Mouse (Mus musculus): ENCODE data around the gene Tmeff2. TPM values are rescaled to one million over a fixed set of nuclear protein-coding genes. Genes with fewer than 3 reads are reported as not detected.

Tmeff2 gene
- polyA plus RNA-seq, 2 experiments = 0.29 to 0.41 TPM

DNA sequence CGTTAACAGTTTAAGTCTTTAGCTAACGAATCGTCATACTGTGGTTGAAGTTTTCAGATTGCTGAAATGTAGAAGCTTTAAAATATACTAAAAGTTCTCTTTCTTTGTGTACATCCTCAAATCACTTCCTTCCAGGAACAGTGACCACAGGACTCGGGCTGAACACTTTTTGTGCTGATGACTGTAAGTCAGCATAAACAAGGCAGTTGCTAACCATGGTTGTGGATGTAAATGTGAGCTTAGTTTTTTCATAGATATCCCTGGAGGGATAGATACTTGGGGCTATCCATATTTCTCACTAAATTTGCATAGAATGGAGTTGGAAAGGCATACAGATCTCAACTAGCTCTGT, 62.2 kb downstream of the Tmeff2 start:
- no peak overlapping the region for H3K27ac ChIP-seq
- no peak overlapping the region for H3K4me3 ChIP-seq (ENCODE audit: insufficient read depth in 1 of 2, low read depth in 2 of 2, low read length in 2 of 2)
- H3K36me3 ChIP-seq (replicated peaks; ENCODE audit: control insufficient read depth, insufficient read depth, low read depth) = no peaks in the 10 kb centered on the region
- WGBS (ENCODE audit: insufficient replicate concordance) = 45% methylated on average over 4 of the region's 4 CpGs
- TF ChIP-seq EP300 (IDR thresholded peaks at IDR 0.05; ENCODE audit: low read depth) (no peak), CTCF (IDR thresholded peaks at IDR 0.05; ENCODE audit: low read depth) (no peak)
- no peaks in the 10 kb centered on the region for H3K4me1 ChIP-seq (replicated peaks; ENCODE audit: control insufficient read depth in 2 of 2, insufficient read depth in 2 of 2, low read length in 1 of 2)
- H3K4me2 ChIP-seq (ENCODE audit: low read depth) = no peak overlapping the region
- no peak overlapping the region for H3K9ac ChIP-seq (replicated peaks)
- DNase-seq (ENCODE audit: low read depth in 3 of 3, low spot score in 3 of 3) = no peak
- no peak for ATAC-seq (ENCODE audit: insufficient read depth)
- H3K9me3 ChIP-seq (ENCODE audit: control insufficient read depth, low read length) = no peaks in the 10 kb centered on the region
- H3K27me3 ChIP-seq (ENCODE audit: control insufficient read depth, insufficient read depth, low read length) = no peaks in the 10 kb centered on the region

- Histone ChIP-seq H3K4me3 (ENCODE audit: insufficient read depth in 1 of 2, low read depth in 2 of 2, low read length in 2 of 2) (no peak overlapping the region), H3K4me1 (replicated peaks; ENCODE audit: control insufficient read depth in 2 of 2, insufficient read depth in 2 of 2, low read length in 1 of 2) (no peaks in the 10 kb centered on the region), H3K36me3 (replicated peaks; ENCODE audit: control insufficient read depth, insufficient read depth, low read depth) (no peaks in the 10 kb centered on the region), H3K27ac (no peak overlapping the region), H3K9me3 (ENCODE audit: control insufficient read depth, low read length) (no peaks in the 10 kb centered on the region), H3K9ac (replicated peaks) (no peak overlapping the region), H3K4me2 (ENCODE audit: low read depth) (no peak overlapping the region), H3K27me3 (ENCODE audit: control insufficient read depth, insufficient read depth, low read length) (no peaks in the 10 kb centered on the region)
- DNase-seq (ENCODE audit: low read depth in 3 of 3, low spot score in 3 of 3) (no peak), ATAC-seq (ENCODE audit: insufficient read depth) (no peak)
- no peak for TF ChIP-seq CTCF (IDR thresholded peaks at IDR 0.05; ENCODE audit: low read depth)
- no peak for TF ChIP-seq EP300 (IDR thresholded peaks at IDR 0.05; ENCODE audit: low read depth)
- WGBS (ENCODE audit: insufficient replicate concordance) = 52% methylated on average over 2 of the region's 2 CpGs
Measured at GRCm38 (mm10) chr1:50969685-50970084, 69.2 kb downstream of the Tmeff2 start.

DNA sequence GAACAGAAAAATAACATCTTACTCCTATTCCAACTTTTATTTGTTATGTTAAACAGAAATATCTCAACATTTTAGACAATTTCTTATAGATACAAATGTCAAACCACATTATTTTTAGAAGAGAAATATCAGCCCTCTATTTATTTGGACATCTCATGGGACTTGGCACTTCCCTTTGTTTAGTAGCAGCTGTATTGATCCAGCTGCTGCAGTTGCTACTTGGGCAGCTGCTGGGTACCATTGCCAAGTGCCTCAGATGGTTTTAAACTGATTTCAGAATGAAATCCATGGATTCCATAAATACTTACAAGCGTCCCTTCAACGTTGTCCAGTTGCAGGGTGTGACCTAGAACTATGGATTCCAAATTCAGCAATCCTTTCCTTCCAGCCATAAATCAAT, 70.4 kb downstream of the Tmeff2 start:
- H3K9me3 ChIP-seq (ENCODE audit: control insufficient read depth, low read length) = no peaks in the 10 kb centered on the region
- no peak overlapping the region for H3K4me2 ChIP-seq (ENCODE audit: low read depth)
- TF ChIP-seq EP300 (IDR thresholded peaks at IDR 0.05; ENCODE audit: low read depth) = no peak
- no peak for TF ChIP-seq CTCF (IDR thresholded peaks at IDR 0.05; ENCODE audit: low read depth)
- no peak for ATAC-seq (ENCODE audit: insufficient read depth)
- no peak overlapping the region for H3K4me3 ChIP-seq (ENCODE audit: insufficient read depth in 1 of 2, low read depth in 2 of 2, low read length in 2 of 2)
- no peak overlapping the region for H3K27ac ChIP-seq
- no peak for DNase-seq (ENCODE audit: low read depth in 3 of 3, low spot score in 3 of 3)
- H3K27me3 ChIP-seq (ENCODE audit: control insufficient read depth, insufficient read depth, low read length) = no peaks in the 10 kb centered on the region
- WGBS (ENCODE audit: insufficient replicate concordance) = 49% methylated on average over 2 of the region's 2 CpGs
- no peaks in the 10 kb centered on the region for H3K4me1 ChIP-seq (replicated peaks; ENCODE audit: control insufficient read depth in 2 of 2, insufficient read depth in 2 of 2, low read length in 1 of 2)
- H3K36me3 ChIP-seq (replicated peaks; ENCODE audit: control insufficient read depth, insufficient read depth, low read depth) = no peaks in the 10 kb centered on the region
- no peak overlapping the region for H3K9ac ChIP-seq (replicated peaks)

- H3K4me2 ChIP-seq (ENCODE audit: low read depth) = no peak overlapping the region
- WGBS (ENCODE audit: insufficient replicate concordance) = 57% methylated on average over 6 of the region's 6 CpGs
- H3K27ac ChIP-seq = no peak overlapping the region
- no peaks in the 10 kb centered on the region for H3K4me1 ChIP-seq (replicated peaks; ENCODE audit: control insufficient read depth in 2 of 2, insufficient read depth in 2 of 2, low read length in 1 of 2)
- no peak overlapping the region for H3K9ac ChIP-seq (replicated peaks)
- no peaks in the 10 kb centered on the region for H3K27me3 ChIP-seq (ENCODE audit: control insufficient read depth, insufficient read depth, low read length)
- no peak for TF ChIP-seq EP300 (IDR thresholded peaks at IDR 0.05; ENCODE audit: low read depth)
- TF ChIP-seq CTCF (IDR thresholded peaks at IDR 0.05; ENCODE audit: low read depth) = no peak
- no peaks in the 10 kb centered on the region for H3K36me3 ChIP-seq (replicated peaks; ENCODE audit: control insufficient read depth, insufficient read depth, low read depth)
- ATAC-seq (ENCODE audit: insufficient read depth) (no peak), DNase-seq (ENCODE audit: low read depth in 3 of 3, low spot score in 3 of 3) (no peak)
- no peak overlapping the region for H3K4me3 ChIP-seq (ENCODE audit: insufficient read depth in 1 of 2, low read depth in 2 of 2, low read length in 2 of 2)
- no peaks in the 10 kb centered on the region for H3K9me3 ChIP-seq (ENCODE audit: control insufficient read depth, low read length)
Measured at GRCm38 (mm10) chr1:50972509-50973436, 72.3 kb downstream of the Tmeff2 start.

- Histone ChIP-seq H3K4me1 (replicated peaks; ENCODE audit: control insufficient read depth in 2 of 2, insufficient read depth in 2 of 2, low read length in 1 of 2) (no peaks in the 10 kb centered on the region), H3K27ac (no peak overlapping the region), H3K4me2 (ENCODE audit: low read depth) (no peak overlapping the region), H3K4me3 (ENCODE audit: insufficient read depth in 1 of 2, low read depth in 2 of 2, low read length in 2 of 2) (no peak overlapping the region), H3K9me3 (ENCODE audit: control insufficient read depth, low read length) (no peaks in the 10 kb centered on the region), H3K9ac (replicated peaks) (no peak overlapping the region), H3K36me3 (replicated peaks; ENCODE audit: control insufficient read depth, insufficient read depth, low read depth) (no peaks in the 10 kb centered on the region), H3K27me3 (ENCODE audit: control insufficient read depth, insufficient read depth, low read length) (no peaks in the 10 kb centered on the region)
- no peak for TF ChIP-seq EP300 (IDR thresholded peaks at IDR 0.05; ENCODE audit: low read depth)
- no peak for TF ChIP-seq CTCF (IDR thresholded peaks at IDR 0.05; ENCODE audit: low read depth)
- 52% methylated on average over 4 of the region's 4 CpGs for WGBS (ENCODE audit: insufficient replicate concordance)
- ATAC-seq (ENCODE audit: insufficient read depth) (no peak), DNase-seq (ENCODE audit: low read depth in 3 of 3, low spot score in 3 of 3) (no peak)
Measured at GRCm38 (mm10) chr1:50979358-50980081, 79.1 kb downstream of the Tmeff2 start.
